In genomic region chr3:80293485-80293884, GRCm38 (mm10) we compare ENCODE assay signal across 13 mouse cellular contexts.
"Had no signal": no experiment of that assay in that cellular context is flagged by ENCODE, and none has a peak within 500 bp of the region (broad histone marks: within the 10 kb centered on the region; RNA-seq: fewer than 3 reads in every experiment).

No protein-coding gene starts in this region.

- H3K27me3 ChIP-seq: limb, embryonic 15.5 days; liver, embryonic 12.5 days; midbrain, embryonic 12.5 days had no signal

- H3K9me3 ChIP-seq: limb, embryonic 15.5 days; liver, embryonic 12.5 days; midbrain, embryonic 12.5 days had no signal

- ATAC-seq: liver, embryonic 12.5 days had no signal

- DNase-seq: kidney, adult 18-20 months; kidney, postnatal 10 days; kidney, postnatal 4 days; left cerebral cortex, postnatal 4 days; lung, embryonic 14.5 days; lung, postnatal 10 days; lung, postnatal 4 days; right cerebral cortex, adult 18-20 months; right cerebral cortex, postnatal 25 days; thymus, postnatal 36 days had no signal

- H3K27ac ChIP-seq: limb, embryonic 15.5 days; liver, embryonic 12.5 days; midbrain, embryonic 12.5 days had no signal

- H3K4me2 ChIP-seq: limb, embryonic 15.5 days; liver, embryonic 12.5 days; lung, embryonic 14.5 days; midbrain, embryonic 12.5 days had no signal

- H3K4me1 ChIP-seq: limb, embryonic 15.5 days; liver, embryonic 12.5 days; midbrain, embryonic 12.5 days had no signal

- H3K36me3 ChIP-seq: limb, embryonic 15.5 days; liver, embryonic 12.5 days; midbrain, embryonic 12.5 days had no signal

- H3K4me3 ChIP-seq: limb, embryonic 15.5 days; liver, embryonic 12.5 days; midbrain, embryonic 12.5 days had no signal

- H3K9ac ChIP-seq: limb, embryonic 15.5 days; liver, embryonic 12.5 days; lung, embryonic 14.5 days; midbrain, embryonic 12.5 days had no signal
